Mouse (Mus musculus) hindbrain, embryonic 16.5 days (tissue): ENCODE results near the gene E2f2. TPM values are rescaled to one million over a fixed set of nuclear protein-coding genes. Genes with fewer than 3 reads are reported as not detected.

Experiments
- ATAC-seq: fragments of 200-750 bp; cut with Nextera tagmentation; 2 replicates; pipeline ENCODE4 v1.8.0; 2017; ENCODE audit warnings: moderate TSS enrichment, moderate library complexity
- H3K27ac ChIP-seq: fragments of 300-500 bp; sonication (generic); 2 replicates; pipeline ENCODE4 v1.5.1; 2014; ENCODE audit warnings: low read depth, mild to moderate bottlenecking, control low read depth, low read length, moderate library complexity
- H3K27me3 ChIP-seq: fragments of 300-500 bp; sonication (generic); replicated peaks from 2 replicates; pipeline ENCODE4 v1.6.1; 2014; ENCODE audit warnings: low read length; ENCODE audit not compliant: control insufficient read depth, insufficient read depth
- H3K36me3 ChIP-seq: fragments of 300-500 bp; sonication (generic); 2 replicates; pipeline ENCODE4 v1.6.1; 2014; ENCODE audit warnings: mild to moderate bottlenecking, low read length, moderate library complexity, mixed read lengths; ENCODE audit not compliant: control insufficient read depth, insufficient read depth
- H3K4me1 ChIP-seq: fragments of 300-500 bp; sonication (generic); 2 replicates; pipeline ENCODE4 v1.6.1; 2014; ENCODE audit warnings: low read depth, low read length; ENCODE audit not compliant: control insufficient read depth, insufficient read depth
- H3K4me2 ChIP-seq: fragments of 300-500 bp; sonication (generic); 2 replicates; pipeline ENCODE4 v1.6.1; 2014; ENCODE audit warnings: mild to moderate bottlenecking, low read length, control low read depth, moderate library complexity
- H3K4me3 ChIP-seq: fragments of 300-500 bp; sonication (generic); 2 replicates; pipeline ENCODE4 v1.5.1; 2014; ENCODE audit warnings: mild to moderate bottlenecking, low read length, control low read depth, moderate library complexity
- H3K9ac ChIP-seq: fragments of 300-500 bp; sonication (generic); 2 replicates; pipeline ENCODE4 v1.6.1; 2014; ENCODE audit warnings: low read depth, mild to moderate bottlenecking, control low read depth, low read length, moderate library complexity
- H3K9me3 ChIP-seq: fragments of 300-500 bp; sonication (generic); 2 replicates; pipeline ENCODE4 v1.6.1; 2014; ENCODE audit warnings: mild to moderate bottlenecking, low read length, moderate library complexity; ENCODE audit not compliant: control insufficient read depth
- WGBS: fragments of 180-500 bp; shearing (Covaris S2); extraction: QIAGEN DNeasy Blood & Tissue Kit; methylation state at CpG from one replicate; pipeline ENCODE4 v1.1.7; 2014; 5-methylcytosine and 5-hydroxymethylcytosine counted together
- polyA plus RNA-seq: library from polyadenylated mRNA; unstranded; fragments of >200 nt; fragmentation: Nextera tagmentation; extraction: Ambion mirVana; gene quantifications from 2 replicates; pipeline ENCODE4 v1.2.1, GENCODE M21; 2015

Gene E2f2
- 3.4 TPM in 2 replicates for polyA plus RNA-seq

- under 1% methylated on average over 35 of the region's 35 CpGs for WGBS
- ATAC-seq = peak; percentile 56
- Histone ChIP-seq H3K4me3 (peak within 1 kb of the TSS; percentile 64), H3K36me3 (no peaks in the 10 kb centered on the region), H3K9me3 (no peaks in the 10 kb centered on the region), H3K27me3 (no peaks in the 10 kb centered on the region), H3K27ac (no peak within 1 kb of the TSS), H3K4me2 (peak within 1 kb of the TSS; percentile 100), H3K4me1 (peaks cover 13% of the 10 kb centered on the region), H3K9ac (peak within 1 kb of the TSS; percentile 70)
Observed at GRCm38 (mm10) chr4:136172011-136172541, at the start of gene E2f2. Gene E2f2, plus strand, starts transcription at chr4:136172394.

GRCm38 (mm10) chr4:136123111-136123791 lies 48.9 kb upstream of the E2f2 start:
- Histone ChIP-seq H3K27ac (no peak overlapping the region), H3K36me3 (no peaks in the 10 kb centered on the region), H3K4me1 (no peaks in the 10 kb centered on the region), H3K4me2 (no peak overlapping the region), H3K9me3 (no peaks in the 10 kb centered on the region), H3K27me3 (no peaks in the 10 kb centered on the region), H3K9ac (no peak overlapping the region), H3K4me3 (no peak overlapping the region)
- no peak for ATAC-seq
- WGBS = 82% methylated on average over 8 of the region's 8 CpGs

- Histone ChIP-seq H3K4me2 (no peak overlapping the region), H3K4me1 (no peaks in the 10 kb centered on the region), H3K9ac (no peak overlapping the region), H3K27ac (no peak overlapping the region), H3K36me3 (no peaks in the 10 kb centered on the region), H3K27me3 (no peaks in the 10 kb centered on the region), H3K9me3 (no peaks in the 10 kb centered on the region), H3K4me3 (no peak overlapping the region)
- no peak for ATAC-seq
- 89% methylated on average over 3 of the region's 3 CpGs for WGBS
Observed at GRCm38 (mm10) chr4:136123792-136124161, 48.4 kb upstream of the E2f2 start.

- no peaks in the 10 kb centered on the region for H3K27me3 ChIP-seq
- no peaks in the 10 kb centered on the region for H3K4me1 ChIP-seq
- ATAC-seq = no peak
- WGBS = 93% methylated on average over 4 of the region's 4 CpGs
- no peaks in the 10 kb centered on the region for H3K36me3 ChIP-seq
- H3K27ac ChIP-seq = no peak overlapping the region
- no peaks in the 10 kb centered on the region for H3K9me3 ChIP-seq
- H3K9ac ChIP-seq = no peak overlapping the region
- no peak overlapping the region for H3K4me2 ChIP-seq
- no peak overlapping the region for H3K4me3 ChIP-seq
Observed at GRCm38 (mm10) chr4:136124581-136124980, 47.6 kb upstream of the E2f2 start.

- H3K4me1 ChIP-seq = no peaks in the 10 kb centered on the region
- WGBS = 86% methylated on average over 11 of the region's 11 CpGs
- no peak overlapping the region for H3K4me2 ChIP-seq
- no peak overlapping the region for H3K27ac ChIP-seq
- H3K4me3 ChIP-seq = no peak overlapping the region
- H3K9ac ChIP-seq = no peak overlapping the region
- ATAC-seq = no peak
- no peaks in the 10 kb centered on the region for H3K27me3 ChIP-seq
- no peaks in the 10 kb centered on the region for H3K9me3 ChIP-seq
- H3K36me3 ChIP-seq = no peaks in the 10 kb centered on the region
Observed at GRCm38 (mm10) chr4:136125458-136125857, 46.7 kb upstream of the E2f2 start.

- no peak for ATAC-seq
- Histone ChIP-seq H3K9ac (no peak overlapping the region), H3K9me3 (no peaks in the 10 kb centered on the region), H3K27ac (no peak overlapping the region), H3K4me3 (no peak overlapping the region), H3K4me1 (no peaks in the 10 kb centered on the region), H3K27me3 (no peaks in the 10 kb centered on the region), H3K4me2 (no peak overlapping the region), H3K36me3 (no peaks in the 10 kb centered on the region)
- 79% methylated on average over 5 of the region's 5 CpGs for WGBS
Observed at GRCm38 (mm10) chr4:136126019-136126418, 46.2 kb upstream of the E2f2 start.

- Histone ChIP-seq H3K9ac (no peak overlapping the region), H3K4me3 (no peak overlapping the region), H3K4me1 (no peaks in the 10 kb centered on the region), H3K4me2 (no peak overlapping the region), H3K27me3 (no peaks in the 10 kb centered on the region), H3K36me3 (no peaks in the 10 kb centered on the region), H3K9me3 (no peaks in the 10 kb centered on the region), H3K27ac (no peak overlapping the region)
- WGBS = 74% methylated on average over 13 of the region's 13 CpGs
- no peak for ATAC-seq
Observed at GRCm38 (mm10) chr4:136127670-136128069, 44.5 kb upstream of the E2f2 start.

- Histone ChIP-seq H3K36me3 (no peaks in the 10 kb centered on the region), H3K4me2 (no peak overlapping the region), H3K4me3 (no peak overlapping the region), H3K9ac (no peak overlapping the region), H3K9me3 (no peaks in the 10 kb centered on the region), H3K4me1 (peaks cover 7% of the 10 kb centered on the region), H3K27me3 (no peaks in the 10 kb centered on the region), H3K27ac (no peak overlapping the region)
- ATAC-seq = no peak
- WGBS = 90% methylated on average over 1 of the region's 1 CpGs
Observed at GRCm38 (mm10) chr4:136129842-136130241, 42.4 kb upstream of the E2f2 start.

GRCm38 (mm10) chr4:136133801-136134200 lies 38.4 kb upstream of the E2f2 start:
- peak overlapping the region; percentile 84 for H3K27ac ChIP-seq
- H3K9ac ChIP-seq = peak overlapping the region; percentile 74; the same call in 1 of the 2 replicates
- H3K9me3 ChIP-seq = no peaks in the 10 kb centered on the region
- H3K4me1 ChIP-seq = peaks cover 21% of the 10 kb centered on the region
- no peak overlapping the region for H3K4me3 ChIP-seq
- peak overlapping the region; percentile 78 for H3K4me2 ChIP-seq
- 12% methylated on average over 9 of the region's 9 CpGs for WGBS
- H3K27me3 ChIP-seq = no peaks in the 10 kb centered on the region
- ATAC-seq = no peak
- no peaks in the 10 kb centered on the region for H3K36me3 ChIP-seq
